Mouse (Mus musculus) stomach, postnatal 0 days (tissue): ENCODE data around the gene Qsox1. TPM values are rescaled to one million over a fixed set of nuclear protein-coding genes. Genes with fewer than 3 reads are reported as not detected.

ENCODE experiments used
- ATAC-seq: fragments of 200-750 bp; cut with Nextera tagmentation; 2 replicates; pipeline ENCODE4 v1.8.0; 2017; ENCODE audit not compliant: low FRiP score, low TSS enrichment
- DNase-seq: peaks from one replicate; pipeline ENCODE4 v3.0.0-alpha.2; 2016; ENCODE audit warnings: low spot score
- H3K27ac ChIP-seq: fragments of 300-500 bp; sonication (generic); replicated peaks from 2 replicates; pipeline ENCODE4 v1.5.1; 2014; ENCODE audit warnings: mild to moderate bottlenecking, control low read depth
- H3K27me3 ChIP-seq: fragments of 300-500 bp; sonication (generic); 2 replicates; pipeline ENCODE4 v1.6.1; 2014; ENCODE audit warnings: low read length; ENCODE audit not compliant: control insufficient read depth, insufficient read depth
- H3K36me3 ChIP-seq: fragments of 300-500 bp; sonication (generic); 2 replicates; pipeline ENCODE4 v1.6.1; 2014; ENCODE audit warnings: low read length, mixed read lengths; ENCODE audit not compliant: control insufficient read depth, insufficient read depth
- H3K4me1 ChIP-seq: fragments of 300-500 bp; sonication (generic); replicated peaks from 2 replicates; pipeline ENCODE4 v1.6.1; 2014; ENCODE audit warnings: antibody characterized with exemption; ENCODE audit not compliant: control insufficient read depth, insufficient read depth
- H3K4me2 ChIP-seq: fragments of 300-500 bp; sonication (generic); replicated peaks from 2 replicates; pipeline ENCODE4 v1.6.1; 2014; ENCODE audit warnings: low read depth, mild to moderate bottlenecking, control low read depth, moderate library complexity
- H3K4me3 ChIP-seq: fragments of 300-500 bp; sonication (generic); 2 replicates; pipeline ENCODE4 v1.5.1; 2014; ENCODE audit warnings: low read depth, low read length, control low read depth
- H3K9ac ChIP-seq: fragments of 300-500 bp; sonication (generic); 2 replicates; pipeline ENCODE4 v1.6.1; 2014; ENCODE audit warnings: mild to moderate bottlenecking, low read length, control low read depth, mixed read lengths
- H3K9me3 ChIP-seq: fragments of 300-500 bp; sonication (generic); 2 replicates; pipeline ENCODE4 v1.6.1; 2016; ENCODE audit warnings: low read length; ENCODE audit not compliant: control insufficient read depth
- CTCF ChIP-seq: IDR thresholded peaks from 2 replicates; pipeline ENCODE4 v1.5.1; 2016; ENCODE audit warnings: antibody characterized with exemption, low read depth, mild to moderate bottlenecking, moderate library complexity
- EP300 ChIP-seq: optimal IDR thresholded peaks from 2 replicates; pipeline ENCODE3; 2016; ENCODE audit warnings: antibody characterized with exemption
- WGBS: fragments of 180-500 bp; shearing (Covaris S2); extraction: QIAGEN DNeasy Blood & Tissue Kit; methylation state at CpG from one replicate; pipeline ENCODE4 v1.1.7; 2014; 5-methylcytosine and 5-hydroxymethylcytosine counted together
- polyA plus RNA-seq: library from polyadenylated mRNA; unstranded; fragments of >200 nt; fragmentation: Nextera tagmentation; extraction: Ambion mirVana; gene quantifications from 2 replicates; pipeline ENCODE4 v1.2.1, GENCODE M21; 2015

Qsox1 gene
- polyA plus RNA-seq, 1 experiment from 2014 or later = 95.7 TPM

GRCm38 (mm10) chr1:155747011-155747410 lies 65.7 kb downstream of the Qsox1 start:
- no peak for DNase-seq
- H3K36me3 ChIP-seq = no peaks in the 10 kb centered on the region
- WGBS = 15% methylated on average over 8 of the region's 8 CpGs
- no peak overlapping the region for H3K27ac ChIP-seq
- no peaks in the 10 kb centered on the region for H3K9me3 ChIP-seq
- H3K4me1 ChIP-seq = 0 out of 2 replicates have a peak, but pooled peaks cover 4% of the 10 kb centered on the region
- no peak overlapping the region for H3K4me3 ChIP-seq
- TF ChIP-seq CTCF (no peak), EP300 (no peak)
- ATAC-seq = no peak
- H3K27me3 ChIP-seq = peaks cover 15% of the 10 kb centered on the region; the same call in 1 of the 2 replicates
- H3K4me2 ChIP-seq = no peak overlapping the region
- no peak overlapping the region for H3K9ac ChIP-seq

- H3K27me3 ChIP-seq = peaks cover 40% of the 10 kb centered on the region
- peak overlapping the region; percentile 49 for H3K4me3 ChIP-seq
- peak overlapping the region; percentile 88 for H3K4me2 ChIP-seq
- TF ChIP-seq EP300 (no peak), CTCF (no peak)
- no peaks in the 10 kb centered on the region for H3K36me3 ChIP-seq
- no peak overlapping the region for H3K27ac ChIP-seq
- 0 out of 2 replicates have a peak, but pooled peaks cover 6% of the 10 kb centered on the region for H3K4me1 ChIP-seq
- H3K9me3 ChIP-seq = no peaks in the 10 kb centered on the region
- DNase-seq (peak; percentile 43), ATAC-seq (peak; percentile 69)
- under 1% methylated on average over 81 of the region's 81 CpGs for WGBS
- peak overlapping the region; percentile 23; the same call in 1 of the 2 replicates for H3K9ac ChIP-seq
Measured at GRCm38 (mm10) chr1:155742411-155743363, 70.0 kb downstream of the Qsox1 start.

- WGBS = 0% methylated on average over 20 of the region's 26 CpGs
- TF ChIP-seq EP300 (no peak), CTCF (no peak)
- Histone ChIP-seq H3K36me3 (no peaks in the 10 kb centered on the region), H3K4me2 (peak overlapping the region; percentile 88), H3K27ac (no peak overlapping the region), H3K4me3 (peak overlapping the region; percentile 49), H3K9me3 (no peaks in the 10 kb centered on the region), H3K9ac (0 out of 2 replicates have a peak overlapping the region, but pooled peaks have one; percentile 23), H3K4me1 (0 out of 2 replicates have a peak, but pooled peaks cover 6% of the 10 kb centered on the region), H3K27me3 (peaks cover 43% of the 10 kb centered on the region)
- DNase-seq (peak; percentile 36), ATAC-seq (peak; percentile 49; the same call in 1 of the 2 replicates)
Measured at GRCm38 (mm10) chr1:155741988-155742387, 70.7 kb downstream of the Qsox1 start.

GRCm38 (mm10) chr1:155741378-155741945 lies 71.2 kb downstream of the Qsox1 start:
- 0 out of 2 replicates have a peak, but pooled peaks cover 6% of the 10 kb centered on the region for H3K4me1 ChIP-seq
- ATAC-seq = no peak
- no peaks in the 10 kb centered on the region for H3K36me3 ChIP-seq
- no peak for DNase-seq
- peaks cover 46% of the 10 kb centered on the region for H3K27me3 ChIP-seq
- H3K9me3 ChIP-seq = no peaks in the 10 kb centered on the region
- peak overlapping the region; percentile 49 for H3K4me3 ChIP-seq
- TF ChIP-seq EP300 = no peak
- no peak for TF ChIP-seq CTCF
- no peak overlapping the region for H3K27ac ChIP-seq
- 2% methylated on average over 34 of the region's 34 CpGs for WGBS
- no peak overlapping the region for H3K9ac ChIP-seq
- peak overlapping the region; percentile 88 for H3K4me2 ChIP-seq

- peak overlapping the region; percentile 49 for H3K4me3 ChIP-seq
- peak overlapping the region; percentile 88 for H3K4me2 ChIP-seq
- H3K27ac ChIP-seq = no peak overlapping the region
- ATAC-seq (no peak), DNase-seq (peak; percentile 22)
- 0 out of 2 replicates have a peak, but pooled peaks cover 6% of the 10 kb centered on the region for H3K4me1 ChIP-seq
- 0 out of 2 replicates have a peak, but pooled peaks have one; percentile 7 for TF ChIP-seq CTCF
- TF ChIP-seq EP300 = no peak
- no peaks in the 10 kb centered on the region for H3K9me3 ChIP-seq
- no peaks in the 10 kb centered on the region for H3K36me3 ChIP-seq
- WGBS = under 1% methylated on average over 44 of the region's 44 CpGs
- H3K9ac ChIP-seq = no peak overlapping the region
- H3K27me3 ChIP-seq = peaks cover 46% of the 10 kb centered on the region
Measured at GRCm38 (mm10) chr1:155740622-155741377, 71.9 kb downstream of the Qsox1 start.
